Mouse (Mus musculus) liver, embryonic 11.5 days (tissue): ENCODE data around the gene Ccnd1. TPM values are rescaled to one million over a fixed set of nuclear protein-coding genes. Genes with fewer than 3 reads are reported as not detected.
"Not testable (repeated sequence)": the region's sequence is repeated elsewhere in the genome, so short reads cannot be mapped to it uniquely, and the experiment has no call there.

Source experiments
- ATAC-seq: fragments of 200-750 bp; cut with Nextera tagmentation; replicated peaks from 2 replicates; pipeline ENCODE4 v1.8.0; 2017; ENCODE audit warnings: moderate number of reproducible peaks, mild to moderate bottlenecking, moderate TSS enrichment, moderate library complexity; ENCODE audit not compliant: low FRiP score
- DNase-seq: peaks from one replicate; pipeline ENCODE4 v3.0.0-alpha.2; 2017; ENCODE audit warnings: low spot score
- H3K27ac ChIP-seq: fragments of 300-500 bp; sonication (generic); 2 replicates; pipeline ENCODE4 v1.5.1; 2014; ENCODE audit warnings: mild to moderate bottlenecking, low read depth, low read length, control low read depth
- H3K27me3 ChIP-seq: fragments of 300-500 bp; sonication (generic); replicated peaks from 2 replicates; pipeline ENCODE4 v1.6.1; 2014; ENCODE audit warnings: low read length, mixed read lengths; ENCODE audit not compliant: control insufficient read depth, insufficient read depth
- H3K36me3 ChIP-seq: fragments of 300-500 bp; sonication (generic); 2 replicates; pipeline ENCODE4 v1.6.1; 2014; ENCODE audit warnings: mild to moderate bottlenecking, low read length, moderate library complexity, mixed read lengths; ENCODE audit not compliant: control insufficient read depth, insufficient read depth
- H3K4me1 ChIP-seq: fragments of 300-500 bp; sonication (generic); replicated peaks from 2 replicates; pipeline ENCODE4 v1.6.1; 2014; ENCODE audit warnings: low read length, mixed read lengths; ENCODE audit not compliant: control insufficient read depth, insufficient read depth
- H3K4me2 ChIP-seq: fragments of 300-500 bp; sonication (generic); 2 replicates; pipeline ENCODE4 v1.6.1; 2014; ENCODE audit warnings: mild to moderate bottlenecking, control low read depth, moderate library complexity
- H3K4me3 ChIP-seq: fragments of 300-500 bp; sonication (generic); 2 replicates; pipeline ENCODE4 v1.5.1; 2014; ENCODE audit warnings: low read depth, low read length, control low read depth
- H3K9ac ChIP-seq: fragments of 300-500 bp; sonication (generic); 2 replicates; pipeline ENCODE4 v1.6.1; 2014; ENCODE audit warnings: low read depth, low read length, control low read depth
- H3K9me3 ChIP-seq: fragments of 300-500 bp; sonication (generic); 2 replicates; pipeline ENCODE4 v1.6.1; 2016; ENCODE audit warnings: low read length, inconsistent platforms, mixed read lengths; ENCODE audit not compliant: control insufficient read depth
- WGBS: fragments of 180-500 bp; shearing (Covaris S2); extraction: QIAGEN DNeasy Blood & Tissue Kit; methylation state at CpG from one replicate; pipeline ENCODE4 v1.1.7; 2014; 5-methylcytosine and 5-hydroxymethylcytosine counted together
- polyA plus RNA-seq: library from polyadenylated mRNA; unstranded; fragments of >200 nt; fragmentation: Nextera tagmentation; extraction: Ambion mirVana; gene quantifications from 2 replicates; pipeline ENCODE4 v1.2.1, GENCODE M21; 2014

The Ccnd1 gene
- polyA plus RNA-seq, 1 experiment from 2014 or later, result 69.2 TPM

DNA sequence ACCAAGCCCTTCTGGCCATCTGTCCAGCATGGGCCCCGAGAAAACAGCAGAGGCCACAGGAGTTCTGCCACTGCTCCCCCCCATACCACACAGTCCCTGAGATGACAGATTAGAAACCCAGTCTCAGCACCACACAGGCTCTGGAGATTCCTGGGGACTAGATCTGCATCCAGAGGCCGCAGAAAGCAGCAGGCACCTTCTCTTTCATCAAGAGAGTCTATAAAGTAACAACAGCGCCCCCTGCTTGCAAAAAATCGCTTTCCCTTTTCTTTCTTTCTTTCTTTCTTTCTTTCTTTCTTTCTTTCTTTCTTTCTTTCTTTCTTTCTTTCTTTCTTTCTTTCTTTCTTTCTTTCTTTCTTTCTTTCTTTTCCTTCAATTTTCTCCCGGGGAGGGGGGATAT is 45.5 kb downstream of the Ccnd1 start:
- H3K27ac ChIP-seq, result no peak overlapping the region
- no peak overlapping the region; the same call in 1 of the 2 replicates for H3K4me2 ChIP-seq
- H3K36me3 ChIP-seq, result no peaks in the 10 kb centered on the region
- DNase-seq (no peak), ATAC-seq (no peak)
- no peak overlapping the region for H3K9ac ChIP-seq
- H3K4me3 ChIP-seq, result no peak overlapping the region
- WGBS, result 5% methylated on average over 5 of the region's 5 CpGs
- H3K27me3 ChIP-seq, result peaks cover 64% of the 10 kb centered on the region
- H3K9me3 ChIP-seq, result no peaks in the 10 kb centered on the region
- peaks cover 17% of the 10 kb centered on the region for H3K4me1 ChIP-seq

DNA sequence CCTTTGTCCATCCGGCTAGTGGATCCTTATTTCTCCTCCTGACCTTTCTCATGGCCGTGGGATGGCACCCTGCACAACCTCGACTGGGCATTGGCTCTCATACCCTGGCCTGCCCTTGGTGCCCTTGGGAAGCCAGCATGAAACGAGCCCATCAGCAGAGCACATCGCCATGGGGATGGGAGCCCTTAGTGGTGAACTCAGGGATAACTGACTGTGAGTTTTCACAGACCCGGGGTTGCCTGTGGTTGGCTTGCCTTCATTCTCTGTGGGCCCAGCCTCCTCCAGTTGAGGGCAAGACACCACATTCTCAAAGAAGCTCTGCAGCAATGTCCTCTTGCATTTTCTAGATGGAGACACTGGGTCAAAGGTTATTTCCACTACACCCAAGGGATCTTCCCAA is 47.4 kb downstream of the Ccnd1 start:
- peaks cover 59% of the 10 kb centered on the region for H3K27me3 ChIP-seq
- no peaks in the 10 kb centered on the region for H3K9me3 ChIP-seq
- no peak overlapping the region for H3K4me3 ChIP-seq
- no peak overlapping the region for H3K4me2 ChIP-seq
- no peaks in the 10 kb centered on the region for H3K36me3 ChIP-seq
- no peak overlapping the region for H3K9ac ChIP-seq
- H3K27ac ChIP-seq, result no peak overlapping the region
- WGBS, result 62% methylated on average over 6 of the region's 6 CpGs
- DNase-seq, result no peak
- H3K4me1 ChIP-seq, result peaks cover 17% of the 10 kb centered on the region
- no peak for ATAC-seq

GRCm38 (mm10) chr7:144891863-144892262 is 47.9 kb downstream of the Ccnd1 start:
- ATAC-seq, result no peak
- peaks cover 17% of the 10 kb centered on the region for H3K4me1 ChIP-seq
- H3K9me3 ChIP-seq, result no peaks in the 10 kb centered on the region
- H3K4me2 ChIP-seq, result no peak overlapping the region
- WGBS, result 80% methylated on average over 2 of the region's 2 CpGs
- H3K27ac ChIP-seq, result no peak overlapping the region
- H3K27me3 ChIP-seq, result peaks cover 54% of the 10 kb centered on the region
- H3K36me3 ChIP-seq, result no peaks in the 10 kb centered on the region
- H3K9ac ChIP-seq, result no peak overlapping the region
- no peak overlapping the region for H3K4me3 ChIP-seq
- DNase-seq, result no peak

- not testable (repeated sequence) for H3K27ac ChIP-seq, ATAC-seq, H3K9me3 ChIP-seq, H3K36me3 ChIP-seq, H3K4me2 ChIP-seq, DNase-seq, H3K4me3 ChIP-seq, H3K4me1 ChIP-seq, H3K9ac ChIP-seq
- H3K27me3 ChIP-seq, result peaks cover 42% of the 10 kb centered on the region
- 77% methylated on average over 1 of the region's 1 CpGs for WGBS
These were observed 49.1 kb downstream of the Ccnd1 start for GRCm38 (mm10) chr7:144890661-144891060.

DNA sequence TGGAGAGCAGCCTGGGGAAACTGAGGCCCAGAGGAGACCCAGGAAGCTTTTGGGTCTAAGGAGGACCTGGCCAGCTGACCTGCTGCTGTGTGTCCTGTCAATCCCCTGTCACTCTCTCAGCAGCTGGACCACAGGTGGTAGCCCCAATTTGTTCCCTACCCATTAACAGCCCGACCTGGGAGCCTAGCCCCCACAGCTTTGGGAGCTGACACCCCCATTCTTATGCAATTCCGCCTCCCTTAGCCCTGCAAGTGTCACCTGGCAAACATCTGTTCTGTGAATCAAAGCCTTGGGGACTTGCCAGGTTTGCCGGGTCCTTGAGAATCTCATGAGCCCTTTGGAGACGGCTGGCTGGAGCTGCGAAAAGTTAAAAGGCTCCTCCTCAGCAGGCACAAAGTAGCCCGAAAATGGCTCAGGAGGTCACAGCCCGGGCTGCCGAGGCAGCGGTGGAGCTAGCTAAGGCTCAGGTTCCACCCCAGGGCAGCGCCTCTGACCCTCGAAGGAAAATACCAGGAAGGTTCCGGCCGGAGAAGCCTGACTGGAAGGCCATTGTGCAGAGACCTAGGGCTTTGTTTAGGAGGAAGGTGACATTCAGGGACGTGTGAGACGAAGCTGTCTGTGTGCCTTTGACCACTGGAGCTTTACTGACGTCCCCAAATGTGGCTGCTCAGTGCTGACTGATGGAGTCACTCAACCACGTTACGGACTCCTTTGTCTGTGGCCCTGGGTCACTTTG is 51.0 kb downstream of the Ccnd1 start:
- Histone ChIP-seq H3K4me3 (no peak overlapping the region), H3K27me3 (peaks cover 26% of the 10 kb centered on the region), H3K36me3 (no peaks in the 10 kb centered on the region), H3K9ac (no peak overlapping the region), H3K4me2 (no peak overlapping the region), H3K27ac (no peak overlapping the region), H3K4me1 (no peaks in the 10 kb centered on the region), H3K9me3 (no peaks in the 10 kb centered on the region)
- WGBS, result 16% methylated on average over 18 of the region's 18 CpGs
- DNase-seq, result no peak
- no peak for ATAC-seq

DNA sequence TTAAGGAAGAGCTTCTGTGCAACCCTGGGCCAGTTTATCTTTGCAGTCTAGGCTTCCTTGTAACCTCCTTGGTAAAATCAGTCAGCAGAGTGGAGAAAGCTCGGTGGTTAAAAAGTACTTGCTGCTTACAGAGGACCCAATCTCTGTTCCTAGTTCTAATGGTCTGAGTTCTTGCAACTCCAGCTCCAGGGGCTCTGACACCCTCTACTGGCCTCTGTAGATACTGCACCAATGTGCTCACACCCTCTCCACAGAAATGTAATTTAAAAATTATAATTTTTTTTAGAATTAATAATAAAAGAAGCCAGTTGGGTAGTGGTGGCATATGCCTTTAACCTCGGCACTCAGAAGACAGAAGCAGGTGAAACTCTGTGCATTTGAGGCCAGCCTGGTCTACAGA is 52.1 kb downstream of the Ccnd1 start:
- H3K4me3 ChIP-seq, result no peak overlapping the region

GRCm38 (mm10) chr7:144883106-144883505 is 56.6 kb downstream of the Ccnd1 start:
- ATAC-seq, result no peak
- H3K36me3 ChIP-seq, result no peaks in the 10 kb centered on the region
- no peak overlapping the region for H3K4me3 ChIP-seq
- H3K9ac ChIP-seq, result no peak overlapping the region
- no peak overlapping the region for H3K4me2 ChIP-seq
- H3K4me1 ChIP-seq, result no peaks in the 10 kb centered on the region
- peaks cover 6% of the 10 kb centered on the region; the same call in 1 of the 2 replicates for H3K27me3 ChIP-seq
- no peaks in the 10 kb centered on the region for H3K9me3 ChIP-seq
- H3K27ac ChIP-seq, result no peak overlapping the region
- WGBS, result 48% methylated on average over 2 of the region's 2 CpGs
- DNase-seq, result no peak

More for the DNA sequence above, 52.1 kb downstream of the Ccnd1 start:
- no peak overlapping the region for H3K9ac ChIP-seq
- no peaks in the 10 kb centered on the region for H3K4me1 ChIP-seq
- H3K9me3 ChIP-seq, result no peaks in the 10 kb centered on the region
- no peak for ATAC-seq
- no peaks in the 10 kb centered on the region for H3K36me3 ChIP-seq
- DNase-seq, result no peak
- WGBS, result 66% methylated on average over 2 of the region's 2 CpGs
- H3K4me2 ChIP-seq, result no peak overlapping the region
- H3K27me3 ChIP-seq, result peaks cover 26% of the 10 kb centered on the region
- no peak overlapping the region for H3K27ac ChIP-seq

Other genes starting within 250 kb of the Ccnd1 start
- gene Ano1, start 188.0 kb downstream of the Ccnd1 start, polyA plus RNA-seq, result 10.2 and 13.2 TPM in 2 replicates
- 0.21 and 0.35 TPM in 2 replicates for gene Fgf3, start 101.8 kb downstream of the Ccnd1 start, polyA plus RNA-seq
- not detected in 2 replicates for gene Fgf4, start 92.6 kb downstream of the Ccnd1 start, polyA plus RNA-seq
- gene Fgf15, start 43.4 kb downstream of the Ccnd1 start, polyA plus RNA-seq, result 0.12 and 0.43 TPM in 2 replicates
- 16.2 and 20.9 TPM in 2 replicates for gene LTO1, start 24.8 kb downstream of the Ccnd1 start, polyA plus RNA-seq